Mouse (Mus musculus) C2C12 (cell line): Measurements from ENCODE around the gene Bst2.
A peak's percentile ranks its signal among the peaks of the same experiment; 100 is the strongest.

Experiments used
- CTCF ChIP-seq: IDR thresholded peaks from one replicate; pipeline ENCODE4 v1.5.1; 2011; ENCODE audit not compliant: control insufficient read depth, insufficient read depth, insufficient read length
- MYOD1 ChIP-seq: IDR thresholded peaks from one replicate; pipeline ENCODE4 v1.6.1; 2011; ENCODE audit warnings: low read depth; ENCODE audit not compliant: control insufficient read depth, insufficient read length
- USF1 ChIP-seq: IDR thresholded peaks from one replicate; pipeline ENCODE4 v1.6.1; 2011; ENCODE audit warnings: low read depth, mild to moderate bottlenecking, control low read depth, moderate library complexity

DNA sequence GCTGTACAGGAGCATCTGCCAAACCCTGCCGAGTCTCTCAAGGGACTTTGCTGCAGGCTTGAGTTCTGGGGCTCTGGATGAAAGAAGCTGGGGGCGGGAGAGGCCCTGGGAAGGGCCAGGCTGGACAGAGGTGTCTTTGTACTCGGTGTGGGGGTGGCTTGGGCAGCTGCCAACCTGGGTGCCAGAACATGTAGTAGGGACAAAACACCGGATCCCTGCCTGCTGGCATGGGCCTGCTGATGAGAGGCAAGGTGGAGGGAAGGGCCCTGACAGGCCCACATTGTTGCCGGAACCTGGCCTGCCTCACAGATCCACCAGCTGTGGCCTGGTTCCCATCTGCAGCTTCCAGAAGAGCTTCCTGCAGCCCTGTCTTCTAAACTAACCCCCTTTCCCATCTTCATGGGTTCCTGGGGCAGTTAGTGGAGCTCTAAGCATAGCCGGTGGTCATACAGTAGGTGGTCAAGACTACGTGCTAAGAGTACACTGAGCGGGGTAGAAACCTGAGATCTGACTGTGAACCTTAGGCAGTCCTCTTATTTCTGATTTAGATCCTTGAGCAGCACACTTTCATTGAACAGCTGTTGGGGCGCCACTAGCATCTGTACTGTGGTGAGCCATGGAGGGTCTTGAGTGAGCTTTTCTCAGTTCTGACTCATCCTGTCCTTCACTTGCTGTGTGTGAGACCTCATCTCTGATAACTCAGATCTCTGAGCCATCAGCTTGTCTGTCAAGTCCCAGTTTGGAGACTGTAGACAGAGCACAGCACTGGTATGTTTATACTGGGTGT is 35.8 kb upstream of the Bst2 start:
- TF ChIP-seq CTCF (no peak), USF1 (no peak), MYOD1 (peak; percentile 68)
